Mouse (Mus musculus) liver, postnatal 0 days (tissue): ENCODE data around the gene Arsg.

Experiments
- CTCF ChIP-seq: sonication (generic); IDR thresholded peaks from 2 replicates; pipeline ENCODE4 v1.5.1; 2016; ENCODE audit warnings: antibody characterized with exemption, low read depth
- EP300 ChIP-seq: IDR thresholded peaks from 2 replicates; pipeline ENCODE4 v1.6.1; 2016; ENCODE audit warnings: antibody characterized with exemption, low read depth, mild to moderate bottlenecking

DNA sequence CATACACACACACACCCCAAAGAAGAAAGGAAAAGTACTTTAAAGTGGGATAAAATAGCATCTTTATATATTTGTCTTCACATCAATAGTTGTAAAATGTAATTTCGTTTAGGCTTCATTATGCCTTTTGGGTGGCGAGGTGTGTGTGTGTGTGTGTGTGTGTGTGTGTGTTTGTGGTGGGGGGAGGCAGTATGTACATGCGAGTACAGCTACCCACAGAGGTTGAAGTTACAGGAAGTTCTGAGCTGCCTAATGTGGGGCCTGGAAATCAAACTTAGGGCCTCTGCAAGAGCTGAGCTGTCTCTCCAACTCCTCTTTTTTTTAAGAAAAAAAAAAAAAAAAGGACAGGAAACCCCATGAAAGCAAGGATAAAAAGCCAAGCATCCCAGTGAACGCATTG lies 80.7 kb downstream of the Arsg start:
- no peak for TF ChIP-seq CTCF
- TF ChIP-seq EP300: no peak
